Mouse (Mus musculus): ENCODE measurements around the gene Clec10a.

GRCm38 (mm10) chr11:70151072-70151471 lies 4.9 kb upstream of the Clec10a start:
- TF ChIP-seq POLR2A (IDR thresholded peaks at IDR 0.05; ENCODE audit: low read depth, low read length) (no peak), CTCF (IDR thresholded peaks at IDR 0.05; ENCODE audit: borderline replicate concordance, insufficient read depth, low read length) (no peak)

All from embryonic fibroblast, embryonic 13.5 days (primary cell).